Mouse (Mus musculus): ENCODE data around the gene Ppp2r5a.

Gene Ppp2r5a

DNA sequence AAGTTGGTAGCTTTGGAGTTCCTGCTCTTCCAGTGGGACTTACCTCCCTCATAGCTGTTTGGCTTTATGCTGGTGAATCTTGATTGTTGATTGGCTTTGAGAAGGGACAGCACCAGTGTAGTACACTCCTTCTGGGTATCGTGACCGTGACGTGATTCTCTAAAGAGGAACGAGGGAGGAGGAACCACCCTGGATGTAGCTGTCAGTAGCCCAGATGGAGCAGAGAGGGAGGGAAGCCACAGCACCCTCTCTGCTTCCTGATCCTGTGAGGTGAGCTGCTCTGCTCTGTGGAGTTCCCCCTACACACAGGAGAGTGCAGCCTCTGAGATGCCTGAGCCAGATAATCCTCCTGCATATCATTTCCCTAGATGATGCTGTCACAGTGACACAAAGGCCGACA, 68.6 kb downstream of the Ppp2r5a start:
- in situ Hi-C loops (cut with MboI, MseI): loop anchor here (25.0 kb wide), 1 partner anchor 478 kb away; the partner anchor contains the start of gene Nek2

DNA sequence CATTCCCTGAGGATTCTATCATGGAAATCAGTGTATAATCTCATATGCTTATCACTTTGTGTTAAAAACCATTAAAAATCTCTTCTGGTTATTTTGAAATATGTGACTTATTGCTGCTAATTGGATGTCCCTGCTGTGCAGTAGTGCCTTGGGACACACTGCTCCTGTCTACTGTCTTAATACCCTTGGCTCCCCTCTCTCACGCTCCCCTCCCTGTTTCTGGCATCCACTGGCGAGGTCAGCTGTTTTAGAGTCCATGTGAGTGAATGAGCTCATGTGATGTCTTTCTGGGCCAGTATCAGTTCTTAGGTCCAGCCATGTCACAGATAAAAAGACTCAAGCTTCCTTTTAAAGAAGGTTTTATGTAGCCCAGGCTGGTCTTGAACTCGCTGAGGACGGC, 72.7 kb downstream of the Ppp2r5a start:
- in situ Hi-C loops (cut with MboI, MseI): loop anchor here (25.0 kb wide), 1 partner anchor 482 kb away; the partner anchor contains the start of gene Nek2

DNA sequence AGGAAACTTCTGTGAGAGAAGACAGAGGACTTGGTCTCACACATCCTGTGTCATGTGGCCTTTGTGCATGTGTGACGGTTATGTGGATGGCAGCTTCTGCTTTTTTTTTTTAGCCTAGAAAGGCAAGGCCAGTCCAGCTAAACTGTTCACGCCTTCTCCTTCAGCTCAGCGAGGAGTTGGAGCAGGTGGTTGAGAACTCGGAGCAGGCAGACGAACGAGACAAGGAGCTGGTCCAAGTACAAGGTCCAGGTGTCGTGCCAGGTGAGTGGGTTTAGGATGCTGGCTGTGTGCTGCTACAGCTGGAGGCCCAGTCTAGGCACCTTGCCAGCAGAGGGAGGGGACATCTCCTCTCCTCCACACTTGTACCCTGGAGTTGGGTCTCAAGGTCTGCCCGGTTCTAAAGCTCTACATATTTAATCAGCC, 75.0 kb downstream of the Ppp2r5a start:
- in situ Hi-C loops (cut with MboI, MseI): loop anchor here (10.0 to 25.0 kb wide), 2 partner anchors 484 to 1817 kb away; partner anchors contain the start of gene Nek2

- in situ Hi-C loops (cut with MboI, MseI): loop anchor here (10.0 to 25.0 kb wide), 2 partner anchors 485 to 1818 kb away; partner anchors contain the start of gene Nek2
Measured at GRCm38 (mm10) chr1:191327258-191327657, 75.8 kb downstream of the Ppp2r5a start.

DNA sequence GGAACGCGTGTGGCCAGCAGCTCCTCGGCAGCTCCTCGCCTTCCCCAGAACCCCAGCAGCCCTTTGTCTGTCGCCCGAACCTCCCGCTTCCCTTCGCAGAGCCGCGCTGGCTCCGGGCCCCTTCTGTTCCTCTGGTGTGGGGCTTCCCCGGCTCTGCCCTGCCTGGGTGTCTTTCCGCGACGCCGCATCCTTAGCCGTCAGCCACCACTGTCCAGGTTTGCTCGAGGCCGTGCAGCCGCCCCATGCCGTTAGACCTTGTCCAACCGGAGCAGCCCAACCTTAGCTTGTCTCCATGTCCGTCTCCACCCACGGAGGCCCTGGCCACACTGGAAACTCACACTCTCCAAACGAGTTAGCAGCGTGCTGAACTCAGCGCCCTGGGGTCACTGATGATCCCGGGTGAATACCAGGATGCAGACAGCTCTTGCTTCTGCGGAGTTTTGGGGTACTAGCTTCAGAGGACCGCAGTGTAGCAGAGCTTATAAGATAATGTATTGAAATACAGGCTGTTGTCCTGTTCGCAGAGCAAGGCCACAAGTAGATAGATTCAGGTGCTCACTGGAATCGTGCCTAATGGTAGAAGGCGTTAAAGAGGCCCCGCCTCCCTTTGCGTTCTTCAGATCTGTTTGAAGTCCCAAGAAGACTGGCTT, 76.7 kb downstream of the Ppp2r5a start:
- in situ Hi-C loops (cut with MboI, MseI): loop anchor here (10.0 to 25.0 kb wide), 2 partner anchors 486 to 1818 kb away; partner anchors contain the start of gene Nek2

DNA sequence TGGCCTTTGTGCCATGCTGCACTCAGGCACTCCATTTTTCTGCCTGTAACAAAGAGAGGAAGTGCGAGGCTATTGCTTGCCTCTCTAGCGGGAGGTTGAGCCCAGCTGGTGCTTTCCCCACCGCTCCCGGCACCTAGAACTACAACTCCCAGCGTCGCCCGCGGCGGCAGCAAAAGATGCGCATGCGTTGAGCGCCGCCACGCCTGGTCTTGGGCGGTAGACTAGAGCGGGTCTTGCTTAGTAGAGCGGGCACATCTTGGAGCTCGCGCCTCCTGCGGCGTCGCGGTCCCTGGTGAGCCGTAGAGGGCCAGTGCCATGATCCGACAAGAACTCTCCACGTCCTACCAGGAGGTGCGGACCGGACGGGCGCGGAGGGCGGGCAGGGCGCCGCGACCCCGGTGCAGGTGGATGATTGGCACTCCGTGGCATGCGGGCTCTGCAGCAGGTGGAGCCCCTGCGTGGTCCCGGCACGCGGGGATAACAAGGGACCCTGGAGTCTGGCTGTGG, 77.3 kb downstream of the Ppp2r5a start, which contains the start of gene Tmem206:
Gene Tmem206 (plus strand): TSS at position 187 of the 507 bp plus-strand sequence.
- in situ Hi-C loops (cut with MboI, MseI): loop anchor here (10.0 to 25.0 kb wide), 2 partner anchors 487 to 1819 kb away; partner anchors contain the start of gene Nek2

GRCm38 (mm10) chr1:191324733-191325590, 78.1 kb downstream of the Ppp2r5a start:
- in situ Hi-C loops (cut with MboI, MseI): loop anchor here (10.0 to 25.0 kb wide), 2 partner anchors 487 to 1820 kb away; partner anchors contain the start of gene Nek2

GRCm38 (mm10) chr1:191323381-191323780, 79.7 kb downstream of the Ppp2r5a start:
- in situ Hi-C loops (cut with MboI, MseI): loop anchor here (10.0 kb wide), 1 partner anchor 1821 kb away; no protein-coding TSS in a partner anchor

GRCm38 (mm10) chr1:191318686-191319085, 84.4 kb downstream of the Ppp2r5a start:
- in situ Hi-C loops (cut with MboI, MseI): no loop called here

GRCm38 (mm10) chr1:191317591-191318196, 85.4 kb downstream of the Ppp2r5a start, which contains the start of gene Nenf:
Nenf (minus strand) TSS chr1:191318194.
- in situ Hi-C loops (cut with MboI, MseI): no loop called here

DNA sequence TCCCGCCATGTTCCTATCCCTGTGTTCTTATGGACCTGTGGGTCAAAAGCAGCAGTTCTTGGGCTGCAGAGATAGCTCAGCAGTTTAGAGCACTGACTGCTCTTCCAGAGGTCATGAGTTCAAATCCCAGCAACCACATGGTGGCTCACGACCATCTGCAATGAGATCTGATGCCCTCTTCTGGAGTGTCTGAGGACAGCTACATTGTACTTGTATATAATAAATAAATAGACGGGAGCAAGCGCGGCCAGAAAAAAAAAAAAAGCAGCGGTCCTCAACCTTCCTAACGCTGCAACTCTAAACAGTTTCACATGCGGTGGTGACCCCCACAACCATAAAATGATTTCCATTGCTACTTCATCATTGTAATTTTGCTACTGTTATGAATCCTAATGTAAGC, 86.3 kb downstream of the Ppp2r5a start:
- in situ Hi-C loops (cut with MboI, MseI): no loop called here

DNA sequence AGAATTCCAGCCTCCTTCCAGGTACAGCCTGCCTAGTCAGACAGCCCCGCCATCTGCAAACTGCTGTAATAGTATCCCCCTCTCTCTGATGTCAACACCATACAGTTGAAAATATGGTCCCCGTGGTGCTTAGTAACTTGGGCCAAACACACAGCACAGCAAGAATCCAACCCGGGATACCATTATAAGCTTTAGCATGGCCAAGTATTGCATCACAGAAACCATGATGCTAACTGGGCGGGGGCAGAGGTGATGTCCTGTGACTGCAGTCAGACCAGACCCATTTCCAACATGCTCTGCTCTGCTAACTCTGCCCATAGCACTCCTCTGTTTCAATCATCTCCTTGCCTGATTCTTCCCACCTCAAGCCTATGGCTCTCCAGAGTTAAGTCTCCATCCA, 89.1 kb downstream of the Ppp2r5a start:
- in situ Hi-C loops (cut with MboI, MseI): no loop called here

- in situ Hi-C loops (cut with MboI, MseI): no loop called here
Measured at GRCm38 (mm10) chr1:191313158-191313557, 89.9 kb downstream of the Ppp2r5a start.

DNA sequence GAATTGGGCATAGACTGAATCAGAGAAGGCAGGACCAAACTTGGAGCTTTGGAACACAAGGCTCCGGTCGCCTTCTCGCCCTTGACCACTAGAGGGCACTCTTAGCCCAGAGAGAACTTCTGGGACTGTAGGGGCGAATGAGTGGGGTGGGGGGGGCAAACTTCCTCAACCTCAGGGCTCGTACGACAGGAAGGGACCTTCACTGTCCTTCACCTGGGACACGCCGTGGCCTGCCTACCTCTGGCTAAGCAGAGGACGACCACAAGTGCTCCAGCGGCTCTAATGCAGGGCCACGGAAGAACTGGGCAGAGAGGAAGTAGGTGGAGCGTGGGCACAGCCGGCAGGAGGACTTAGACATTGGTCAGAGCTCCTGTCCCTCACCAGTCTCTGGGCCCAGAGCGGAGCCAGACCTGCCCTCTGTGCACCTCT, 90.5 kb downstream of the Ppp2r5a start:
- in situ Hi-C loops (cut with MboI, MseI): no loop called here

DNA sequence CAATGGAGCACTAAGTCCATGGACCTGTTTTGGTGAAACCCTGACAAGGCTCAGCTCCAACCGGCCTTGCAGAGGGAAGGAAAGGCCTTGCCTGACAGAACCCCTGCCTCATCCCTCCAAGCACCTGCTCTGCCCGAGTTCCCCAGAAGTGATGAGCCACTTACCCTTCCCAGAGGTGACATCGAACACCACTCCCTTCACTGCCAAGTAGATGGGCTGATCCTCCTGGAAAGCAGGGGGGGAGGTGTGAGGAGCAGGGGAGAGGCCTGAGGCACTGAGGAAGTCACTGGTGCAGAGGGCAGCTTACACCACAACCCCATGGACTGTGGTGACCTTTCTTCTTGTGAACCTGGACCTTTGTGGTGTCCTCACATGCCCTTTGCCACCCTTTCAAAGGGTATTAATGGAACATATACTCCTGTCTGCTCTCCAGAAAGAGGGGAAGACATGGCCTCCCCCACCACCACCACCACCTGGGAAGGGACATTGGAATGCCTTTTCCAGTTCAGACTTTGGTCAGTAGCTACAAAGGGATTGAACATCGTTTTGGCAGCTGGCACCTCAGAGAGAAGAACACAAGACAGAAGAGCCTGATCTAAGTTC, 91.7 kb downstream of the Ppp2r5a start:
- in situ Hi-C loops (cut with MboI, MseI): no loop called here

DNA sequence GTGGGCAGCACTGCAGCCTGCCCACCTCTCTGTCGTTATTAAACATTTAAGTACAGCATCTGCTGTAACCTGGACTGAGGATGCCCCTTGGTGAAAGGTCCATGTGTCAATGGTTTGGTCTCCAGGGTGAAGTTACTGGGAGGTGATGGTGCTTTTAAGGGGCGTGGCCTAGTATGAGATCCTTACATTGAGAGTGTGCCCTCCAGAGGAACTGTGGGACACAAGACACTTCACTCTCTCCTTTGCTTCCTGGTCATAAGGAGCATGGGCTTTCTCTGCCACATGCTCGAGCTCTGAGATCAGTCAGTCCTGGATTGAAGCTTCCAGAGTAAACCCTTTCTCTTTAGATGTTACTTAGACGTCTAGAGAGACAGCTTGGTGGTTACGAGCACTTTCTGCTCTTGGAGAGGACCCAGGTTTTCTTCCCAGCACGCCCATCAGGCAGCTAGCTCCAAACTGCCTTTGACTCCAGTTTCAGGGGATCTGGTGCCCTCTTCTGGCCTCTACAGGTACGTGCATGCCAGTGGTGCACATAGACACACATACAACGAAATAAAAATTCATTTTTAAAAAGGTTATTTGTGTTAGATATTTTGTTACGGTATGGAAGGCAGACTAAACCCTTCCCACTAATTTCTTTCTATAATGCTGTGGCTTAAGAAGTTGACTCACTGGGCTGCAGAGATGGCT, 95.2 kb downstream of the Ppp2r5a start:
- in situ Hi-C loops (cut with MboI, MseI): no loop called here

DNA sequence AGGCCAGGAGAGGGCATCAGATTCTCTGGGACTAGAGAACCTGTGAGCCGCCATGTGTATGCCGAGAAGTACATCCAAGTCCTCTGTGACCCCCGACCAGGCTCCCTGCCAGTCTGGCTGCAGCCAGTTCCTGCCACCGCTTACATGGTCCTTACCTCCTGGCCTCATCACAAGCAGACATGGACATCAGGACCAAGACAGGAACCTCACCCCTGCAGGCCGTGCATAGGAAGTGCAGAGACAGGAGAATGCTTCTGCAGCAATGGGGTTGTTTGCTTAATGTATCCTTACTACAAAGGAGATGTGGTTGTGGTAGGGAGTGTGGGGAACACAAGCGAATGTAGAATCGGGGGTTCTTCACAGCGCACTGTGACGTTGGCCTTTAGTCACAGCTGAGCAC, 96.8 kb downstream of the Ppp2r5a start:
- in situ Hi-C loops (cut with MboI, MseI): no loop called here

- in situ Hi-C loops (cut with MboI, MseI): no loop called here
Measured at GRCm38 (mm10) chr1:191305610-191306009, 97.5 kb downstream of the Ppp2r5a start.

GRCm38 (mm10) chr1:191304216-191304615, 98.9 kb downstream of the Ppp2r5a start:
- in situ Hi-C loops (cut with MboI, MseI): no loop called here

- in situ Hi-C loops (cut with MboI, MseI): no loop called here
Measured at GRCm38 (mm10) chr1:191303736-191304135, 99.3 kb downstream of the Ppp2r5a start.
